Mouse (Mus musculus) liver, embryonic 12.5 days (tissue): ENCODE measurements around the gene Tcf7l2. TPM values are rescaled to one million over a fixed set of nuclear protein-coding genes. Genes with fewer than 3 reads are reported as not detected.

Source experiments
- ATAC-seq: fragments of 200-750 bp; cut with Nextera tagmentation; 2 replicates; pipeline ENCODE4 v1.8.0; 2017; ENCODE audit warnings: moderate number of reproducible peaks, mild to moderate bottlenecking, moderate library complexity
- H3K27ac ChIP-seq: fragments of 300-500 bp; sonication (generic); 2 replicates; pipeline ENCODE4 v1.5.1; 2016; ENCODE audit warnings: mild to moderate bottlenecking
- H3K27me3 ChIP-seq: fragments of 300-500 bp; sonication (generic); replicated peaks from 2 replicates; pipeline ENCODE4 v1.6.1; 2016; ENCODE audit warnings: mild to moderate bottlenecking, moderate library complexity
- H3K36me3 ChIP-seq: fragments of 300-500 bp; sonication (generic); 2 replicates; pipeline ENCODE4 v1.6.1; 2016; ENCODE audit warnings: mild to moderate bottlenecking, moderate library complexity
- H3K4me1 ChIP-seq: fragments of 300-500 bp; sonication (generic); 2 replicates; pipeline ENCODE4 v1.6.1; 2016
- H3K4me2 ChIP-seq: fragments of 300-500 bp; sonication (generic); 2 replicates; pipeline ENCODE4 v1.6.1; 2016; ENCODE audit warnings: mild to moderate bottlenecking, moderate library complexity
- H3K4me3 ChIP-seq: fragments of 300-500 bp; sonication (generic); 2 replicates; pipeline ENCODE4 v1.5.1; 2016; ENCODE audit warnings: mild to moderate bottlenecking, moderate library complexity
- H3K9ac ChIP-seq: fragments of 300-500 bp; sonication (generic); 2 replicates; pipeline ENCODE4 v1.6.1; 2016; ENCODE audit warnings: mild to moderate bottlenecking, moderate library complexity
- H3K9me3 ChIP-seq: fragments of 300-500 bp; sonication (generic); replicated peaks from 2 replicates; pipeline ENCODE4 v1.6.1; 2016; ENCODE audit warnings: mild to moderate bottlenecking, moderate library complexity
- WGBS: fragments of 180-500 bp; shearing (Covaris S2); methylation state at CpG from one replicate; pipeline ENCODE4 v1.1.7; 2016; ENCODE audit not compliant: insufficient replicate concordance; 5-methylcytosine and 5-hydroxymethylcytosine counted together
- polyA plus RNA-seq: library from polyadenylated mRNA; unstranded; fragments of >200 nt; fragmentation: Nextera tagmentation; extraction: Ambion mirVana; gene quantifications from 2 replicates; pipeline ENCODE4 v1.2.1, GENCODE M21; 2016

Gene Tcf7l2
- polyA plus RNA-seq, 1 experiment from 2014 or later, result 23.0 TPM

- peaks cover 48% of the 10 kb centered on the region for H3K4me1 ChIP-seq
Observed at GRCm38 (mm10) chr19:55871496-55871895, 129.9 kb downstream of the Tcf7l2 start.

GRCm38 (mm10) chr19:55873221-55873620 is 131.6 kb downstream of the Tcf7l2 start:
- ATAC-seq, result no peak
- no peaks in the 10 kb centered on the region for H3K27me3 ChIP-seq
- H3K9me3 ChIP-seq, result no peaks in the 10 kb centered on the region
- no peak overlapping the region for H3K4me2 ChIP-seq
- no peak overlapping the region for H3K4me3 ChIP-seq
- H3K36me3 ChIP-seq, result no peaks in the 10 kb centered on the region
- WGBS, result 67% methylated on average over 3 of the region's 3 CpGs
- H3K9ac ChIP-seq, result no peak overlapping the region
- peaks cover 30% of the 10 kb centered on the region for H3K4me1 ChIP-seq
- no peak overlapping the region for H3K27ac ChIP-seq

More at GRCm38 (mm10) chr19:55871496-55871895, 129.9 kb downstream of the Tcf7l2 start:
- Histone ChIP-seq H3K9ac (no peak overlapping the region), H3K27me3 (no peaks in the 10 kb centered on the region), H3K9me3 (no peaks in the 10 kb centered on the region), H3K27ac (no peak overlapping the region), H3K4me2 (no peak overlapping the region), H3K36me3 (no peaks in the 10 kb centered on the region), H3K4me3 (no peak overlapping the region)
- no peak for ATAC-seq
- 64% methylated on average over 3 of the region's 3 CpGs for WGBS

GRCm38 (mm10) chr19:55876501-55876900 is 134.9 kb downstream of the Tcf7l2 start:
- H3K9me3 ChIP-seq, result no peaks in the 10 kb centered on the region
- ATAC-seq, result no peak
- no peaks in the 10 kb centered on the region for H3K36me3 ChIP-seq
- H3K4me2 ChIP-seq, result no peak overlapping the region
- H3K9ac ChIP-seq, result no peak overlapping the region
- H3K4me3 ChIP-seq, result no peak overlapping the region
- peaks cover 8% of the 10 kb centered on the region; the same call in 1 of the 2 replicates for H3K27me3 ChIP-seq
- no peak overlapping the region for H3K27ac ChIP-seq
- WGBS, result 46% methylated on average over 3 of the region's 3 CpGs
- H3K4me1 ChIP-seq, result peaks cover 2% of the 10 kb centered on the region

GRCm38 (mm10) chr19:55877404-55877915 is 135.8 kb downstream of the Tcf7l2 start:
- Histone ChIP-seq H3K9me3 (no peaks in the 10 kb centered on the region), H3K27ac (no peak overlapping the region), H3K4me3 (no peak overlapping the region), H3K4me1 (no peaks in the 10 kb centered on the region), H3K27me3 (peaks cover 8% of the 10 kb centered on the region; the same call in 1 of the 2 replicates), H3K4me2 (no peak overlapping the region), H3K9ac (no peak overlapping the region), H3K36me3 (no peaks in the 10 kb centered on the region)
- ATAC-seq, result 0 out of 2 replicates have a peak, but pooled peaks have one; percentile 58
- 67% methylated on average over 7 of the region's 7 CpGs for WGBS

- H3K27ac ChIP-seq, result no peak overlapping the region
- WGBS, result 75% methylated on average over 13 of the region's 13 CpGs
- no peaks in the 10 kb centered on the region for H3K9me3 ChIP-seq
- H3K27me3 ChIP-seq, result peaks cover 8% of the 10 kb centered on the region; the same call in 1 of the 2 replicates
- no peak overlapping the region for H3K4me2 ChIP-seq
- no peak overlapping the region for H3K9ac ChIP-seq
- H3K4me1 ChIP-seq, result no peaks in the 10 kb centered on the region
- no peak for ATAC-seq
- H3K4me3 ChIP-seq, result no peak overlapping the region
- no peaks in the 10 kb centered on the region for H3K36me3 ChIP-seq
Observed at GRCm38 (mm10) chr19:55880664-55881359, 139.2 kb downstream of the Tcf7l2 start.

- no peak overlapping the region for H3K4me3 ChIP-seq
Observed at GRCm38 (mm10) chr19:55886536-55886935, 144.9 kb downstream of the Tcf7l2 start.

GRCm38 (mm10) chr19:55891692-55892183 is 150.1 kb downstream of the Tcf7l2 start:
- H3K36me3 ChIP-seq, result no peaks in the 10 kb centered on the region
- H3K27ac ChIP-seq, result no peak overlapping the region
- peaks cover 39% of the 10 kb centered on the region for H3K27me3 ChIP-seq
- H3K4me1 ChIP-seq, result peaks cover 18% of the 10 kb centered on the region
- WGBS, result 75% methylated on average over 9 of the region's 9 CpGs
- ATAC-seq, result no peak
- H3K4me3 ChIP-seq, result no peak overlapping the region
- H3K4me2 ChIP-seq, result no peak overlapping the region
- H3K9me3 ChIP-seq, result no peaks in the 10 kb centered on the region
- no peak overlapping the region for H3K9ac ChIP-seq

More at GRCm38 (mm10) chr19:55886536-55886935, 144.9 kb downstream of the Tcf7l2 start:
- 83% methylated on average over 14 of the region's 14 CpGs for WGBS
- Histone ChIP-seq H3K4me2 (no peak overlapping the region), H3K4me1 (no peaks in the 10 kb centered on the region), H3K9me3 (no peaks in the 10 kb centered on the region), H3K27ac (no peak overlapping the region), H3K27me3 (no peaks in the 10 kb centered on the region; the same call in 1 of the 2 replicates), H3K9ac (no peak overlapping the region), H3K36me3 (no peaks in the 10 kb centered on the region)
- ATAC-seq, result no peak

GRCm38 (mm10) chr19:55893557-55893956 is 151.9 kb downstream of the Tcf7l2 start:
- WGBS, result 81% methylated on average over 11 of the region's 11 CpGs
- Histone ChIP-seq H3K9me3 (no peaks in the 10 kb centered on the region), H3K4me1 (peaks cover 26% of the 10 kb centered on the region), H3K4me3 (no peak overlapping the region), H3K27me3 (peaks cover 56% of the 10 kb centered on the region), H3K9ac (no peak overlapping the region), H3K4me2 (no peak overlapping the region), H3K36me3 (no peaks in the 10 kb centered on the region), H3K27ac (no peak overlapping the region)
- ATAC-seq, result no peak

GRCm38 (mm10) chr19:55894396-55894795 is 152.8 kb downstream of the Tcf7l2 start:
- WGBS, result 79% methylated on average over 9 of the region's 9 CpGs
- ATAC-seq, result no peak
- Histone ChIP-seq H3K27me3 (peaks cover 63% of the 10 kb centered on the region), H3K4me3 (no peak overlapping the region), H3K9ac (no peak overlapping the region), H3K4me2 (no peak overlapping the region), H3K9me3 (no peaks in the 10 kb centered on the region), H3K4me1 (peaks cover 26% of the 10 kb centered on the region), H3K27ac (no peak overlapping the region), H3K36me3 (no peaks in the 10 kb centered on the region)

GRCm38 (mm10) chr19:55895317-55895716 is 153.7 kb downstream of the Tcf7l2 start:
- WGBS, result 1% methylated on average over 27 of the region's 27 CpGs
- 0 out of 2 replicates have a peak overlapping the region, but pooled peaks have one; percentile 19 for H3K9ac ChIP-seq
- H3K9me3 ChIP-seq, result no peaks in the 10 kb centered on the region
- no peak overlapping the region for H3K27ac ChIP-seq
- H3K4me2 ChIP-seq, result peak overlapping the region; percentile 63
- peaks cover 63% of the 10 kb centered on the region for H3K27me3 ChIP-seq
- no peaks in the 10 kb centered on the region for H3K36me3 ChIP-seq
- peaks cover 26% of the 10 kb centered on the region for H3K4me1 ChIP-seq
- ATAC-seq, result peak; percentile 72
- peak overlapping the region; percentile 43 for H3K4me3 ChIP-seq

GRCm38 (mm10) chr19:55895807-55896420 is 154.3 kb downstream of the Tcf7l2 start:
- H3K4me1 ChIP-seq, result peaks cover 26% of the 10 kb centered on the region
- H3K4me3 ChIP-seq, result peak overlapping the region; percentile 43; the same call in 1 of the 2 replicates
- WGBS, result 35% methylated on average over 4 of the region's 4 CpGs
- H3K9me3 ChIP-seq, result no peaks in the 10 kb centered on the region
- H3K4me2 ChIP-seq, result peak overlapping the region; percentile 63
- H3K9ac ChIP-seq, result 0 out of 2 replicates have a peak overlapping the region, but pooled peaks have one; percentile 19
- peaks cover 63% of the 10 kb centered on the region for H3K27me3 ChIP-seq
- ATAC-seq, result no peak
- no peak overlapping the region for H3K27ac ChIP-seq
- no peaks in the 10 kb centered on the region for H3K36me3 ChIP-seq

GRCm38 (mm10) chr19:55896629-55897028 is 155.0 kb downstream of the Tcf7l2 start:
- Histone ChIP-seq H3K27ac (no peak overlapping the region), H3K27me3 (peaks cover 63% of the 10 kb centered on the region), H3K9ac (no peak overlapping the region), H3K4me2 (no peak overlapping the region), H3K36me3 (no peaks in the 10 kb centered on the region), H3K4me1 (peaks cover 26% of the 10 kb centered on the region), H3K9me3 (no peaks in the 10 kb centered on the region), H3K4me3 (no peak overlapping the region)
- ATAC-seq, result no peak
- WGBS, result 23% methylated on average over 10 of the region's 10 CpGs
